Mouse (Mus musculus) layer of hippocampus, postnatal 14 days (tissue): ENCODE data around the gene Mcrs1. TPM values are rescaled to one million over a fixed set of nuclear protein-coding genes. Genes with fewer than 3 reads are reported as not detected.
A peak's percentile ranks its signal among the peaks of the same experiment; 100 is the strongest.

Experiments used
- DNase-seq, 2 experiments: peaks; one replicate each; pipeline ENCODE4 v3.0.0; 2021 to 2022; ENCODE audit warnings: low spot score in 2 of 2, mixed read lengths in 1 of 2
- total RNA-seq, 2 experiments: library from RNA; stranded (reverse); gene quantifications; 2 replicates each; pipeline ENCODE4 v1.2.3; 2021

Mcrs1 gene
- total RNA-seq, 2 experiments from 2014 or later, result 80.1 to 84.3 TPM

DNA sequence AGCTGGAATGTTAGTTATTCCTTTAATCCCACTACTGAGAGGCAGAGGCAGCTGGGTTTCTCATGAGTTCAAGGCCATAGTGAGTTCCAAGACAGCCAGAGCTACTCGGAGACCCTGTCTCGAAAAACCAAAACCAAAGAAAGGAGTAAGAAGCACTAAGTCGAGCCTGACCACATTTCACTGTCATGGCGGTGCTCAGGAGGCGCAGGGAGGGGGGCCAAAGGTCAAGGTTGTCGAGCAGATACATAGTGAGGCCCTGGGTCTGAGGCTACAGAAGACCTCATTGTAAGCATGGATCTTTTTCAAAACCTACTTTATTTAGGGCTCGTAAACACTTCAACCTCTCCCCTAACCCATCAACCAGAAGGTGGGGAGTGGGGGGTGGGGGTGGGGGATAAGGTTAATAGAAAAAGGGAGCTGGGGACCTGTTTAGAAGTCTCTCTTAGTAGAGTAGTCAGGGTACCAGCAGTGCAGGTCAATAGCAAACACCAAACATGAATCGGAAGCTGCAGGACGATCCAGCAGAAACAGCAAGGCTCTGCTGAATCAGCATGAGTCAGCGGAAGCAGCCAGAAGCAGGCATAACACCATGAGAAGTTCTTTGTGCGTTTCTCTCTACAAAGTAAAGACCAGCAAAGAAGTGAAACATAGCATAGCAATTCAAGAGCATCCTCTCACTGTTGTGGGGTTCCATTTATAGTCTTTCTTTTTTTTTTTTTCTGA lies 35.9 kb downstream of the Mcrs1 start:
- DNase-seq, result no peak

DNA sequence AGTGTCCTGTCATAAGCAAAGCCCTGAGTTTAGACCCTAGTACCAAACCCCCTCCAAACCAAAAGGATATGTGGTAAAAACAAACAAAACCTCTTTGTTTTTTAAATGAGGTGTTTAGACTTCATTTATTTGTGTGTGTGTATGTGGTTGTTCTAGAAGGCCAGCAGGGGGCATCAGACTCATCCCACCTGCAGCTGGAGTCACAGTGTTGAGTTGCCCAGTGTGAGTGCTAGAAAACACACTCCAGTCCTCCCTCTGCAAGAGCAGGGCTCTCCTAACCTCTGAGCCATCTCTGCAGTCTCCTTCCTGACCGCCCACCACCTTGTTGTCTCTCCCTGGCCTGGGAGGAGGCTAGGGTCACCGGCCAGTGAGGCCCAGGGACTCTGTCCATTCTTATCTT lies 36.8 kb downstream of the Mcrs1 start:
- no peak for DNase-seq

DNA sequence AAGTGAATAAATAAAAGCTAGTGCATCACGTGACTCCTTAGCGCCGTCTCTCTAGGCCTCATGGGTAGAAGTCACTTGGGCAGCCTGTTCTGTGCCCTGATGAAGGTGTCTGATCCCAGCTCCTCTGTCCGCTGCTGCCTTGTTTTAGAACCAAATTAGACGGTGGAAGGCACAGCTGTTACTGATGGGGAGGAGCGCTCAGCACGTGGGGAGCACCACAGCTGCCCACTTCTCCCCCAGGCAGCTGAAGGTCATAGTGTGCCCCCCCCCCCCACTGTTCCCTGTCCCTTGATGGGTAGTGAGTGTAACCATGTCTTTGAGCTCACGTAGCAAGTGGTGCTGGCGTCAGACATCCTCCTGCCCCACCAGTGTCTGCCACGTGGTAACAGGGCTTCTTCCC lies 38.6 kb downstream of the Mcrs1 start:
- DNase-seq, result no peak

DNA sequence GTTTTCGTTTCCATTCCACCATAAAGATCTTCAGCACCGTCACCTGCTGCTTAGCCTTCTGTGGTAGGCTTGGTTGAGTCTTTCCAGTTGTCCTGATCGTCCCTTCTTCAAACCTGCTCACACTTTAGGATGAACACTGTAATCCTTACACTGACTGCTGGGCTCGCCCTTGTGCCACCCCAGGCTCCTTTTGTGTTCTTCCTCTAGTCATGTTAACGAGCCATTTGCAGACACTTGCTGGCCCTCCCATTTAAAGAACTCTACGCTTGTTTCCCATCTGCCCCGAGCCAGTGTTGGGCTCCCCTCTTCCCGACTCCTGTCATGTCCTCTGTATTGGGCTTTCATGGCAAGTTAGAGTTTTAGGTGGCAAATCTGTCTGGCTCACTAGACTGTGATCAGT lies 45.8 kb downstream of the Mcrs1 start:
- no peak for DNase-seq

DNA sequence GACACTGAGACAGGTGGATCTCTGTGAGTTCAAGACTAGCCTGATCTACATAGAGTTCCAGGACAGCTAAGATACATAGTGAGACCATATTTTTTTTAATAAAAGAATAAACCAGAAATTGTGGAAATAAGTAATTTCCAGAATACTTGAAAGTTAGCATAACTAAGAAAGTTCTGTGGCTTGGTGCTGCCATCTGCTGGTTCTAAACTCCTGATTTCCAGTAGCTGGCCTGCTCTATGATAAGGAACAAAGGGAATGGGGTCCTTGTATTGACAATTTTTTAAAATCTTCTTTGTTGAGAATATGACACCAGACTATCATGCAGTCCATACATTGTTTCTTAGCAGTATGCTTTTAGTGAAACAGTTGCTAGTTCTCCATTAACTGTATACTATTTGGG lies 53.0 kb downstream of the Mcrs1 start:
- DNase-seq, result peak in 1 of 2 experiments; percentile 33

DNA sequence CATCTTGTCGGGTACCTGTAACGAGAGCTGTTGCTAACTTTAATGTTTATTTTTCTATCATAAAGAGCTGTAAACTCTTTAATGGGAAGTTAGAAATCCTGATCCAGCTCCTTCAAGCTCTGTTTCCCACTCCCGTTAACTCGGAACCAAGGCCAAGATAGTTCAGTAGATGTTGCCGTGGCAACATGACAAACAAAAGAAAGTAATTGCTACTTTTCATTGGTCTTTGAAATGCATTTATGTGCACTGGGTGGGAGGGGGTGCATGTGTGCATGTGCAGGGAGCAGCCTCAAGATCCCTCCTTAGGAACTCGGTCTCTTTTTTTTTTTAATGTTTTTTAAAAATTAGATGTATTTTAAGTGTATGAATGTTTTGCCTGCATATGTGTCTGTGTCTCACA lies 56.7 kb downstream of the Mcrs1 start:
- no peak for DNase-seq

DNA sequence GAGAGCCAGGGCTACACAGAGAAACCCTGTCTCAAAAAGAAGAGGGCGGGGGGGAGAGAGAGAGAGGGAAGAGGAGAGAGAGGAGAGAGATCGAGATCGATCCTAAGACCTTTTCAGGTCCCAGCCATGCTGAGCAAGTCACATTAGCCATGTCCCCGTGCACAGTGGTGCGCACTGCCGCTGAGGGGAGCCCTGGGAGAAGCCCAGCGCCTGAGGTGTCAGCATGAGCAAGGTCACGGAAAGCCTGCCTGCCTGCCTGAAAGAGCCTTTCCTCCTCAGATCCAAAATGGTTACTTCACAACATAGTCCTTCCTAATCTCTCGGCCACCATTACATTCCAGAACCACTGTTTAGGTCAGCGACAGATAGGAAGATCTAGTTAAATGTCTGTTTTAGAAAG lies 57.4 kb downstream of the Mcrs1 start:
- no peak for DNase-seq

Other genes with a start within 250 kb of the Mcrs1 start
- 100 to 1,000 TPM; 119 to 162 TPM for gene Tuba1c, start 222.1 kb downstream of the Mcrs1 start, total RNA-seq
- gene Prph, start 196.8 kb downstream of the Mcrs1 start, total RNA-seq, result 1 to 10 TPM; 3.7 to 5.1 TPM
- gene Troap, start 177.4 kb downstream of the Mcrs1 start, total RNA-seq, result 1 to 10 TPM; 1.2 to 2.6 TPM
- gene C1ql4, start 164.1 kb downstream of the Mcrs1 start, total RNA-seq, result under 1 TPM in 1 of 2 experiments, not detected in 1; 0.44 TPM
- gene Dnajc22, start 158.8 kb downstream of the Mcrs1 start, total RNA-seq, result under 1 TPM in 1 of 2 experiments, not detected in 1; 0.28 TPM
- 10 to 100 TPM; 35.2 to 38.6 TPM for gene Spats2, start 126.0 kb downstream of the Mcrs1 start, total RNA-seq
- 10 to 100 TPM; 71.6 to 78.7 TPM for gene Kcnh3, start 27.1 kb downstream of the Mcrs1 start, total RNA-seq
- gene Prpf40b, start 43.1 kb upstream of the Mcrs1 start, total RNA-seq, result 100 to 1,000 TPM in 1 of 2 experiments, 10 to 100 TPM in 1; 92.8 to 103 TPM
- 1 to 10 TPM; 1.5 to 1.7 TPM for gene Fam186b, start 43.9 kb upstream of the Mcrs1 start, total RNA-seq
- gene Fmnl3, start 118.5 kb upstream of the Mcrs1 start, total RNA-seq, result 10 to 100 TPM; 12.6 to 13.8 TPM
- gene Tmbim6, start 140.9 kb upstream of the Mcrs1 start, total RNA-seq, result 100 to 1,000 TPM; 357 to 369 TPM
- gene Nckap5l, start 205.8 kb upstream of the Mcrs1 start, total RNA-seq, result 10 to 100 TPM; 29.1 to 34.9 TPM
- 1 to 10 TPM; 4.3 to 5.0 TPM for gene Bcdin3d, start 222.8 kb upstream of the Mcrs1 start, total RNA-seq